Mouse (Mus musculus) right cerebral cortex, postnatal 25 days (tissue): ENCODE data around the gene Ankrd44.
A peak's percentile ranks its signal among the peaks of the same experiment; 100 is the strongest.

Source experiments
- DNase-seq: peaks from one replicate; pipeline ENCODE4 v3.0.0; 2022

The Ankrd44 gene

DNA sequence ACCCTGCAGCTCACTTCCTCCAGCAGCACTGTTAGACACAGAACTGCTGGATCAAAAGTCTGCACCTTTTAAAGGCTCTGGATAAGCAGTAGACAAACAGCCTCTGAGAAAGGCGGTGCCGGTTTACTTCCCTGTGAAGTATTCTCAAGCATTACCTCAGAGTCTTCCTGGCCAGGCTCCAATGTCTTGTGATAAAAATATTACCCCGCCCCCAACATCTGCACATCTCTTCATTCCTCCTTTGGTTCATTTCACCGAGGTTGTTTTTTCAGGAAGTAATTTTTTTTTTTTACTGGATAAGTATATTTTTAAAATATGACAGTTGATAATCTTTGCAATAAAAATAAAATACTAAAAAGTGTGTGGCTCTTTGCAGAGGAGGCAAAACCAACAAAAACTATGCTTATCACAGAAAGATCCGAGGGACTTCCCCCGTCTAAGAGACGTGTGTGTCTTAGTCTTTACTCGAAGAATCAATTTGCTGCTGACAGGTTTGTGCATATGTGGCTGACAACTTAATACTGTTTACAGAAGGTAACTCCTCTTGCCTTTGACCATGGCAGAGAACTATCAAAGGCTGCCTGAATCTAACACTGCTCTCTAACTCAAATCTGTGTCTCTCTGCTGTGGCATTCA lies 178.3 kb downstream of the Ankrd44 start:
- no peak for DNase-seq

DNA sequence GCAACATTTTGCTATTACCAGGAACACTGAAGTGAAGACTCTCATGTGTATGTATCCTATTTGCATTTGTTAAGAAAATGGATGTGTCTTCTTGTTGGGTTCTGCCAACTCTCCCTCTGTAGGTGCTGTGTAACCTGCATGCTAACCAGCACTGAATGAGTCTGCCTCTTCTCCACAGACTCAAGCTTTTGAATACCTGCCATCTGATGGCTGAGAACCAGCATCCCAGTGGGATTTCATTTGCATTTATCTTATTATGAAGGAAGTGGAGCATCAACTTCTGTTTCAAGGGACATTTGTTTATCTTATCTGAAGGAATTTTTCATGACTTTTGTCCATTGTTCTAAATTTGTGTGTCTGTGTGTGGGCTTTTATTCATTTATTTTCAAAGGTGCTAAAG lies 180.5 kb downstream of the Ankrd44 start:
- no peak for DNase-seq

DNA sequence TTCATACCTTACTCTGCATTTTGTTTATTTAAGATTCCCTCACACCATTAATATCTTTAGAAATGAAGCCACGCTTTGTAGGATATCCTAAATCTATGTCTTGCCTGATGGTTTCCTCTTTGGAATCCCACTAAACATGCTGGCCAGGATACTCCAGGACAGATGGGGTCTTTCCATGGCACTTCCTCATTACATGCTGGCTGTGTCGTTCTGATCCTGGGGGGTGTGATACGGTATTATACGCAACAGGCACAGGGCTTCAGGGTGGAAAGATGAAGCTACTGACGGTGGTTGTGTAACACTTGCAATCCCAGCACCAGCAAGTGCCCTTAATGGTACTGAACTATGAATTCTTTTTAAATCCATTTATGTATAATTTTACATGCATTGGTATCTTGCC lies 182.0 kb downstream of the Ankrd44 start:
- no peak for DNase-seq

DNA sequence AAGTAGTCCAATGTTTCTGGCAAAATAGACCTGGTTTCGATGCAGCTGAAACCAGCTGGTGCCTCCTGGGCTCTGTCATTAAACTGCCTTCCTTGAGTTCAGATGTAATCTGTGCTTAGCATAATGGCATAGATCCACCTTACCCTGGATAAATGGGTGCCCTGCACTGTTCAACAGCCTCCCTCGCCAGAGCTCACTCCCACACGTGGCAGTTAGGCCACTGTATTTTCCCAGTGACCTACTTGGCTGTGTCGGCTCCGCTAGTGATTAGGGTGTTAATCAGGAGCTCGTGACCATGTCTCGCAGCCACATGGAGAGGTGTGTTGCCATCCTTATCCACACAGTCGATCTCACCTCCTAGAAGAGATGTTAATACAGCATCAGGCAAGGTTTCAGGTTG lies 183.1 kb downstream of the Ankrd44 start:
- DNase-seq: no peak

DNA sequence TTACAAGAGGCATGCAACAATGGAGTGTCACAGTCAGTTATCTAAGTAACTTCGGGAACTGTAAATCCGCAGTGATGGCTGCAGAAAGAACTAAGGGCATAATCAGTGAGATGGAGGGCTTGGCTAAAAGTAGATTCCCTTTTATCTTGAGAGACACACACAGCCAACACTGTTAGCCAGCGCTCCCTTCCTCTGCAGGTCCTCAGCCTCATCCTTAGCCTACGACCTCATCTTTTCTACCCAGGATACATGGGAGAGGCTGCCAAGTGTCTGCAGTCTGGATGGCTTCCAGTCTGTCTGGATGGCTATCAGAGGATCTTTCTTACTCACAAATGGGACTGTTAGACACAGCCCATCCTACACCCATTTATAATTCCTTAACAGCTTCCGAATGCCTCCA lies 185.3 kb downstream of the Ankrd44 start:
- DNase-seq: no peak

DNA sequence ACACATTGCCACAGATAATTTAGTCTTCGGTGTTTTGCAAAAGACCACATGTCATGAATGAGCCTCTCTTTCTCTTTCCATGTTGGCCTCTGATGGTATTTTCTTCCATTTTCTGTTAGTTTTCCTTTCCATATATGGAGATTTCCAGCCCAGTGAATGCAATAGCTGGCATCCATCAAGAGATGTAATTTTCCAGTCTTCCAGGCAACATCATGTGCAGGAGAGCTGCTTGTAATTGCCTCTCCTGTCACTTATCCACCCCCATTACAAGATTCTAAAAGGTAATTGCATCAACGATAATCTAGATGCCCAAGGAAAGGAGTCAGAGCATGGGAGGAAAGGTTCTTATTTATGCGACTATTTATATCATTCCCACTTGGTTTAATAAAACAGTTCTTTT lies 188.7 kb downstream of the Ankrd44 start:
- DNase-seq: no peak

DNA sequence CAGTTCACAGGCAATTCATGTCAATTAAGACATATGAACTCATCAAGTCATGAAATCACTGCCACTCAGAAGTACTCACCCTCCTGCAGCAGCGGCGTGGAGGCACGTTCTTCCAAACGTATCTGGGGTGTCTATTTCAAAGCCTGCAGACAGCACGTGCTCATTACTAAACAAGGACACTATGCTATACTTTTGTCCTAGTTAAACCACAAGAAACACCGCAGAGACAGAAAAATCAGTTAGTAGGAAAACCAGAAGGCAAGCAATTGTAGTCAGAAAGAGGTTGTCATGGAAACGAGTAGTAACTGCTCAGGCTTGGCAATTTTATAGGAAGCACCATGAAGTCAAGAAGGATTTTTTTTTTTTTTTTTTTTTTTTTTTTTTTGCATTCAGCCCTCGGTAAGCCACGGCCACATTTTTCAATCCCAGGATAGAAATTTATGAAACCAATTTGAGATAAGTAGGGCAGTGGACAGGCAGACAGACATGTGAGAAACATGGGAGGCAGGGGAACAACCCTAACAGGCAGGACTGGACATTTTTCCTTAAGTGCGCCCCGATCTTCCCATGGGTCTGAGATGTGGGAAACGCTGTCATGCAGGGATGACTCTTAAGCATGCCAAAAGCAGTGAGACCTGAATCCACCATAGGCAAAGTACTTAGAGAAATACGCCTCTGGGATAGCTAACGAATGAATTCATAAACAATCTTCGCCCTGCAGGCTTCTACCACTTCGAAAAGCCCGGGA lies 191.1 kb downstream of the Ankrd44 start:
- no peak for DNase-seq

DNA sequence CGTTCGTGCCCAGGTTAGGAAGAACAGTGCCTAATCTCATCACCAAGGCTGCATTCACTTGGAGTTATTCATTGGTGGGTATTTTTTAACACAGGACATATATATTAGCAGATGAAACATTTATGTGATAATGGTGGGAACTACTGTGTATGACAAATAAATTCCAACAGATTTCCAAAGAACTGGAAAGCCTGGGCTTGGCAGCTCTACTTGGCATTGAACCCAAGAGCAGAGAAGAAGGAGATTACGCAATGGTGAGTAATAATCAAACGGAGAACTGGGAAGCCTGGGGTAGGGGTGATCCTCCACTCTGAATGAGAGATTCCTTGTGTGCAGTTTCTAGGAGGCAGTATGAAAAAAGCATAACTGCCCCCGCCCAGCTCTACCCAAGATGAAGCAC lies 196.9 kb downstream of the Ankrd44 start:
- DNase-seq: no peak

DNA sequence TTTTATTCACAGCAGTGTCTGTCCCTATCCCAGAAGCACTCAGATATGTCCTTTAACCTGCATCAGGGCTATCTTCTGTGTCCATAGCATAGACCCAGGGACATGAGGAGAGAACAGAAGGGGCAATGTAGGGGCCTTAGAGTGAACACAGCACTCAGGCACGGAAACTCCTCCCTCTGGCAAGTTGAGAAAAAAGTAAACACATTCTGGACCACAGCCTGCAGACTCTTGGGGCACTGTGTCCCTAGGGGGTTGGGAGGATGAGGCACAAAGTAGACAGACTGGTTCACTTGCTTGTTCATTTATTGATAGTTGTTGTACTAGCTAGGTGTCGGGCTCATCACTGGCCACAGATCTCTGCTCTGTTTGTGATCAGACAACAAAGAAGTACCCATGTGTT lies 199.6 kb downstream of the Ankrd44 start:
- no peak for DNase-seq

DNA sequence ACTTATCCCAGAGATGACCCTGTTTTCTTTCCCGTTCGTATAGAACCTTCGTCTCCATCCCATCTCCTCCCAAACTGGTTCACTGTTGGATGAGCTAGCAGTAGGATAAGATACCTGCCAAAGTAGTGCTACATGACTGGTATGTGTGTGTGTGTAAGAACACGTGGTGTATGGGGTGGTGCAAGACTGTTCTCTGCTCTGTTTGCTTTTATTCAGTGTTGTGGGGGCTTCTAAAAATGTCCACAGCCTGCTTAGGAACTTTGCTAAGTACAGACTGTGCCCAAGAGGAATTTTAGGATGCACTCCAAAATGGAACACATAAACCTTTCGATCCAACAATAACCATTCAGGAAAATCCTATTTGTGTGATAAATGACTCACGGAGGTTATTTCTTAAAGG lies 209.3 kb downstream of the Ankrd44 start:
- DNase-seq: peak; percentile 25

DNA sequence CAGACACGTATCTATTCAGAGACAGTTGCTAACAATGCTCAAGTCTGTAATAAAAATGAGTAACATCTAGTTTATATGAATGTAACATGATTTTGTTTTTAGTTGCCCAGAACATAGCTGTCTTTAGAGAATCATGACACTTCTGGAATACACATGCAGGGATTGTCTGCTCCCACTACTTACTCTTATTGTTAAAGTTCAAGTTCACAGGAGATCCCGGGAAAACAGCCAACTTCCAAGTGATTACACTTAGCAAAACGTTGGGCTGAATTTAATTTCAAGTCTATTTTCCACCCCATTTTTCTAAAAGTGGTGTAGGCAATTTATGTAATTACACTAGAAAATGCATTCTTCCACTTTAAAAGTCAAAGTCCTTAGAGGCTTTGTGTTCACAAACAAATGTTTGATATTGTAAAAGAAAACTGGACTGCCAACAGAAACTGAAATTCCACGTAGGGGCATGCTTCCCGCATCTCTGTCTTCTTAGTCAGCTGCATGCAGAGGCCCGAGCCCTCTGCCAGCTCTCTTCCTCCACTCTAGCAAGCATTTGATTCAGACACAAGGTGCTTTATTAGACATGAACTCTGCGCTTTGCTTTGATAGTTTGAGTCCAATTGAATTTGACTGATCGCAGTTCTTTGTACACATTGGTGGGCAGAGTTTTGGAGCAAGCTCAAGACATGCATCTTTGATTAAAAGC lies 211.0 kb downstream of the Ankrd44 start:
- DNase-seq: no peak

DNA sequence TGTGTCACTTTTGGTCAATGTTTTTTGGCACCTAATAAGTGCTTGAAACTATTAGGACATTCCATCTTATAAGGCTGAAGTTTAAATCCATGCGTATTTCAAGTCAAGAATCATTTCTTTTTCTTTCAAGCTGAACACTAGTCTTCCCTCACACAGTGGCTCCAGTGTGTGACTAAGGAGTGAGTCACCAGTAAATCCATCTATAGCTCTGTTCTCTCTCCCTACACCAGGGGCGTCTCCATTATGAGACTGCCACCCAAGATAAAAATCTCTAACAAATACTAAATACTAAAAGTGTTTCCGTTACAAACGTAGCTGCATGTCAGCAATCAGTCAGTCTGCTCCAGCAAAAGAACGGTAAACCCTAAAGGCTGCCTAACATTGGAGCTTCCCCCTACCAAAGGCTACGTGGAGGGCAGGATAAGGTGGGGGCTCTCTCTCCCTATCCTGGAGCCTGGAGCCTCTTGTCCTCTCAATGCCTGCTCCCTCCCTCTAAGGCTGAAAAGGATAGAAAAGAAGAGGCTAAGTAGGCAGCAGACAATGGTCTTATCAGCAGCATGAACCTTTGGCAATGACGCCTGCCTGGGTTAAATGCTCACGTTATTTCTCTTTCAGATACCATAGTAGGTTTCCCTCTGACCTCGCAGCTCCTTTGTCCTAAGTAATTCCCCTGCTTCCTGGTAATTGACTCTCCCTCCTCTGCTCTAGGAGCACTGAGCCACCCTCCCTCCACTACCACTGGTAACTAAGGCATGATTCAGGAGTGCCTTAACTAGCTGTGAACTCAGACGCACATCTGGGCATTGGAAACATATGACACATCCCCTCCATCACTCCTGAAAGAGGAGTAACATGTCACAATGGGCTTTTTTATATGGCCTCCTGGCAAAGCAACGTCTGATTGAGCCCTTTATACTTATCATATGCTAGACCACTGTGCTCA lies 212.7 kb downstream of the Ankrd44 start:
- no peak for DNase-seq

DNA sequence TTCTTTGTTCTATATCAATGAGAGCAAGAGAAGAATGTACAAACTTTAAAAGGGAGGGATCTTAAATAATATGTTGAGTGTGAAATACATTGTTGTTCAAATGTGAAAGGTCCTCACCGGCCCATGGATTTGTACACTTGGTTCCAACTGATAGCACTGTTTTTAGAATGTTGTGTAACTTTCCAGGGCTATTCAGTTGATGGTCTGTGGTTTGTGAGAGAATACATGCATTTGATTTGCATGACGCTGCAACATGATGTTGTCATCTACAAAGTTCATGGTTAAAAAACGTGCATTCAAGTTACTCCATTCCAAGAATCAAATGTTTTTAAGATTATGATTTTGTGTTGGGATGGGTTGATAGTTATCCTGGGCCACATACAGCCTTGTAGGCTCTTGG lies 214.6 kb downstream of the Ankrd44 start:
- DNase-seq: no peak

DNA sequence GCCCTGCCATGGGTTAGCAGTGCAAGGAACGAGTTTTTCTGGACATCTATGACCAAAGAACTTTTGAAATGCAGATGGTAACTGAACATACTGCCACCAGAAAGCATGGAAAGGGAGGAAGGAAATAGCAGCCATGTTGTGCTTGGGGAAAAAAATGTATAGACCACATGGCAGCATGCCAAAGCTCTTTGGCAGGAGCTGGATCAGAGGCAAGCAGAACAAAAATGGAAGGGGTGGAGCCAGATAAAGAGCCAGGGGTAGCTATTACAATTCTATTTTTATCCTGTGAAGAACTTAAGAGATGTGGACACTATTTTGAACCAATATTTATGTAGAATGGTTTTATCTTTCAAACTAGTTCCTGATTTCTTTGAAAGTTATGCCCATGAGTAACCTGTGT lies 215.6 kb downstream of the Ankrd44 start:
- DNase-seq: no peak

DNA sequence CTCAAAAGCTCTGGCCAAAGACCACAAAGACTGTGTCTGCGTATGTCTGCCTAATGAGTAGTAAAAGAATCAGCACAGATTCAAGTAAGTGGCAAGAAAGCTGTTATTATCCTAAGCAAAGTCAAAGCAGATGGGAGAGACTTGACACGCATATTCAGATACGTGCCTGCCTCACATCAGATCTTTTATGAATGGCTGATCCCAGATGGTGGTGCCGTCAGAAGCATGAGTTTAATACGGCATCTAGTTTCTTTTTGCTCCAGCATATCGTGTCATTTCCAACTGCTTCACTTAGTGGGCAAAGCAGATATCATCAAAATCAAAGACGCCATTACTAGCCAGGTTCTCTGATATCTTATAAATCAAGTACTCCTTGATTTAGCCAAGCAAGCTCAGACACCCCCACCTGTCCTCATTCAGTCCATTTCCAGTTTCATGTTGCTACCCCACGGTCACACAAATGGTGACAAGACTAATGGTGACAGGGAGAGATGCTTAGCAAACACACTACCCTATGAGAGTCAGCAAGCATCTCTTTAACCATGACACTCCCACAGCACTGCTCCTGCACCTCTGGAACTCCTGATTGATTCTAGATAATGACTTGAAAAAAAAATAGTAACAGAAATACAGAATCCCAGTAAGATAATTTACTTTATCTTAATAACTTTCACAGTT lies 218.2 kb downstream of the Ankrd44 start:
- no peak for DNase-seq

DNA sequence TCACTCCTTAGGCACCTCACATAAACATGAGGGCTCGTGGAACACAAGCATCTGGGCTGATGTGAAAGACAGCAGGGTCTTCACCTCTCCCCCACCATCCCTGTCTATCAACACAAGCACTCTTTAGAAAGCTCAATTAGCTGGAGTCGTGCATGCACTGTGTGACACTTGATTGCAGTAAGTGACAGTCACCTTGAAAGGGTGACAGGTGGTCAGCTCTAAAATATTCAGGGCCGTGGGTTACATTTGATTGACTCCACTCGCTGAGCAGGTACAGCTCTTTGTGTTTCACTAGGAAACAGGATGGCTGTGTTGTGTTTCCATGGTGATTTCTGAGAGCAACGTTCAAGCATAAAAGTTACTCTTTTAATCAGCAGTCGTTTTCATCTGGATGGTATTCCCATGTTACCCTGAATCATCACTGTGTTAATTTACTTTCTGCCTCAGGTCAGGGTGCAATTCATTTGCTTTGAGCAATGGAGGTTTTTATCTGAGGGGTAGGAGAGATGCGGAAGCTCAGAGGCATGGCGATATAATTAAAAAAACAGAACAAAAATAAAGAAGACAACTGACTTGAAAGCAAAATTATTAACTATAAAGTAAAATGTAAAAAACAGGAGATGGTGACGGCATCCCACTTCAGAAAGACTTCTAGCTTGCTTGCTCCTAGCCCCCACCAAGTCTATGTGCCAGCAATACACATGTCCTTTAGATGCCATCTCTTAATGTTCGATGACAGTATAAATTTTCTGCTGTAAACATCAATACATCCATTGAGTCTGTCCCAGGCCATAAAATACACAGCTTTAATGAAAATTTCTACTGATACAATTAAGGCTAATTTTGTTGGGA lies 218.9 kb downstream of the Ankrd44 start:
- no peak for DNase-seq

DNA sequence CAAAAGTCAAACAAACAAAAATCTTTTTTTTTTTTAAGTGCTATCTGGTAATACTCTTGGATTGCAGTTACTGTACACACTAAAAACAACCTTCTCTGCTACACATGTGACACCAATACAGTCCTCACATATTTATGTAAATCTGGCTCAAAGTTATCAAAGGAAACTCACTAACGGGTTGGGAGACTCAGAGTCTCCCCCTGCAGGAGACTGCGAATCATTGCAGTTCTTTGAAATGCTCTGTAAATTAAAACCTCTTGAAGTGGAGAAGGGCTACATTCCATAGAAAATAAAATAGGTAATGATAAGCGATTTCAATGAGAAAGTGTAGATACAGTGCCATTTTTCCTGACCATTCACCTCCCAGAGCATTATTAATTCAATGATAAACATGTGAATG lies 219.6 kb downstream of the Ankrd44 start:
- no peak for DNase-seq

DNA sequence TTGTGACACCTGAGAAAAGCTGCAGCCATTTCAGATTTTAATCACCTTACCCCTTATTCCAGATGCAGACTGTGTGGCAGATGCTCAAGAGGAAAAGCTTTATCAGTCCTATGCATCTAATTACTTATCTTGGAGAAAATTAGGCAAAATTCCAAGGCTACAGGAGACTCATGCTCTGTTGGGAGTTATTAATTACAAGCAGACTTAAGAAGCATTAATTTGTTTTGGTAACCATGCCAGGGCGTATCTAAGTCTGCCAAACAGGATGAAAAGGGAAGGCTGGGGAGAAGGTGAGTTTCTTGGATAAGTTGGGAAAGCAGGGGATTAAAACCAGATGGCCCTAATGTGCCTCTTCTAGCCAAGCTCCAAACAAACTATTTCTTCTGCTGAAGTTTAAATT lies 222.7 kb downstream of the Ankrd44 start:
- no peak for DNase-seq

DNA sequence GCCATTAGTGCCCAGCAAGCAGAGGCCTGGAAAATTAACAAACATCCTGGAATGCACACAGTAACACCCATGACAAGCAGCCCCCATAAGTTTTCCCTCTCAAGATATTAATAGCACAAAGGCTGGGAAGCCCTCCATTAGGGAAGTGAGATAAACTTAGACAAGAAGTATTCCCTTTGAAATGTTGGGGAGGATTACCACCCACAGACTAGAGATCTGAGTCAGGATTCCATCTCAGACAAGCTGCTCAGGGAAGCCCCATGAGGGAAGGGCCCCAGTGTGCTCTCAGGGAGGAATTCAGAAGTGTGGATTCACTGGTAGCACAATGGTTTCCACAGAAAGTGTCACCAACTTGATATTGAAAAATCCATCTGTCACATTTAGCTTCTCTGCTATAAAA lies 223.3 kb downstream of the Ankrd44 start:
- no peak for DNase-seq

DNA sequence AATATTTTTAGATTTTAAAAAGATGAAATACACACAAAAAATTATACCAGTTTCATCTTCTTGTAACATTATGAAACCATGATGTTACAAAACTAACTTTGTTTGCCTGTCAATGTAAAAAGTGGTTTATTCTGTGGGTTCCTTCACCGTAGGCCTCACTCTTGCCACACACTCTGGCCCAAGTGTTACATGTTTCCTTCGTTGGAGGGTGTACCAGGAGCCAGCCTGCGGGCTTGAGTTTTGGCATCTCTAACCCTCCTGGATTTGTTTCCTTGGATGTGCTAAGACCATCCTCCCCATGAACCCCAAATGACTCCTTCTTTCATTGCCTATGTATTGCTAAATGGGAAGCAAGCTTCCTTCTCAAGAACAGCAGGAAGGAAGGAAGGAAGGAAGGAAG lies 230.8 kb downstream of the Ankrd44 start:
- DNase-seq: no peak

DNA sequence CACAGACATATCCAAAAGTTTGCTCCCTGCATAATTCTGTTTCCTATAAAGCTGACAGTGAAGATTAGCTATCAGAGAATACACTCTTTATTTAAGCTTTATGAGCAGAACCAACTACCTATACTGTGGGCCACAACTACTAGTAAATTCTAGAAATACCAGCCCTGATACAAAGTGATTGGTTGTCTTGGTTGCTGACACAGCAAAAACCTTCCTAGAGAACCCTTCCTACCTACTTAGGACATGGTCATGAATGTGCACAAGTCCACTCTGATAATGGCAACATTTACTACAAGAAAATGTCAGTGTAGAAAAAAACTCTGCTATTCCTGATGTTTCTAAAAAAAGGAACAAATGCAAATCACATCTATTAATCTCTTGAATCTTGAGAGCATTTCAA lies 234.4 kb downstream of the Ankrd44 start:
- no peak for DNase-seq
